Mouse (Mus musculus): ENCODE results near the gene Rps6kc1.

Gene Rps6kc1

GRCm38 (mm10) chr1:190832965-190833630, 78.5 kb downstream of the Rps6kc1 start:
- no peak for DNase-seq

DNA sequence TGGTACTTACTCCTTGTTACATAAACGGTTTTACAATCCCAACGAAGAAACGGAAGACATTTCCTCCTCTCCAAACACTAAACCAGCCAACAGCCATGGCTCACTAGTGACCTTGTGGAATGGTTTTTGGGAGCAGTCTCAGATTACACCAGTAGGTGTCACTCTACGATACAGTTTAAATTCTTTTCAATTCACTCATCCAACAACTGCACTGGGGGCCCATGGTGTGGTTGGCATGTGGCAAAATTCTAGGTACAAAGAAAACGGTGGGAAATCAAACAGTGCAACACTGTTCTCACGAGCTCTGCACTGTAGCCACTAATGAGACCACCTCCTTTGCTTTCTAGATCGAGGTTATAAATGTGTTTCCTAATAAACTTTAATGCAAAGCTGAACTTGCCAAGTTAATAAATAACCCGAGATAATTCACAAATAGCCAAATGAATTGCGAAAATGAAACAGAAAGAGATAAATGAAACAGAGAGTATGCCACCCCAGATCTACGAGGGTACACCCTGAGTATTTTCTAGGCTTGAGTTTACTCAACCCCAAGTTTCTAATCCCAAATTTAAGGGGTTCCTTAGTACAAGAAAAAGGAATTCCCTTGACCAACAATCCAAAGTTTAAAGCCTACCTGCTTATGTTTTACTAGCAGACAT, 79.6 kb downstream of the Rps6kc1 start:
- peak; percentile 74 for DNase-seq

DNA sequence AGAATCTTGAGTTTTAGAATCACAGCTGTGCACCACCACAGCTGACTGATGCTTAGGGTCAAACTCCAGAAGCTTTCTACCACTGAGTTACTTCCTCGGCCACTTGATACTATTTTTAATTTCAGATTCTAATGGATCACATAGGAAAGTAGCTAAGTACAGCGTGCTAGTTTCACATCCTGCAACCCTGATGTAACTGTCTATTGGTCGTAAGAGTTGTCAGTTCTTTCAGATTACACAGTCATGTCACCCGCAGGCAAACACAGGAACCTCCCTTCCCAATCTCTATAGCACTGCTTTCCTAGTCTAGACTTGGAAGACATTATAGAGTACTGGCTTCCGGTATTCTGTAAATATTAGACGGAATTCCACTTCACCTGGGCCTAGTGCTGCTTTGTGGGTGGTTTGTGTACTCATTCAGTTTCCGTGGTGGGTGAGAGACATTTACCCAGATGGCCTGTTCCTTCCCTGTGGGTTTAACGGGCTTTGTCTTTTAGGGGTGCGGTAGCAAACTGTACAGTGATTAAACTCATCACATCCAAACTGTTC, 85.0 kb downstream of the Rps6kc1 start:
- no peak for DNase-seq

- no peak for DNase-seq
Observed at GRCm38 (mm10) chr1:190823745-190824144, 87.8 kb downstream of the Rps6kc1 start.

- DNase-seq = no peak
Observed at GRCm38 (mm10) chr1:190816141-190816540, 95.4 kb downstream of the Rps6kc1 start.

- no peak for DNase-seq
Observed at GRCm38 (mm10) chr1:190810408-190810807, 101.2 kb downstream of the Rps6kc1 start.

DNA sequence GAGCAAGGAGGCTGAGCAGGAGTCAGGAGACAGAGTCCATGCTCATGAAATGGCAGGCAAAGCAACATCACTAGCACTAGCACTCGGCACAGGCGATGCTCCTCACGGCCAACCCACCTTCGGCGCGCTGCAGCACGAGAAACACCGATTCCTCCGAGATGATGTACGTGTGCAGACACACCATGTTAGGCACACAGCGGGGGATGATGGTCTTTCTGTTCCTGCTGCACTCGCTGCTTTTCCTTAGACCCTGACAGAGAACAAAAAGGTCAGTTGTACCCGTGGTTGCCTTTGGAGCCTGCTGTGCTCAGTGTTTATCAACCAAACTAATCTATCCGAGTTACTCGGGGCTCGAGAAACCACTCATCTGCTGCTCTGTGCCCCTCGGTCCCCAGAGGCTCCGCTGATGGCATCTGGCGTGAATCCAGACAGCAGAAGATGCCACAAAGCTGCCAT, 102.8 kb downstream of the Rps6kc1 start:
- DNase-seq = no peak

- DNase-seq = no peak
Observed at GRCm38 (mm10) chr1:190806817-190807216, 104.8 kb downstream of the Rps6kc1 start.

DNA sequence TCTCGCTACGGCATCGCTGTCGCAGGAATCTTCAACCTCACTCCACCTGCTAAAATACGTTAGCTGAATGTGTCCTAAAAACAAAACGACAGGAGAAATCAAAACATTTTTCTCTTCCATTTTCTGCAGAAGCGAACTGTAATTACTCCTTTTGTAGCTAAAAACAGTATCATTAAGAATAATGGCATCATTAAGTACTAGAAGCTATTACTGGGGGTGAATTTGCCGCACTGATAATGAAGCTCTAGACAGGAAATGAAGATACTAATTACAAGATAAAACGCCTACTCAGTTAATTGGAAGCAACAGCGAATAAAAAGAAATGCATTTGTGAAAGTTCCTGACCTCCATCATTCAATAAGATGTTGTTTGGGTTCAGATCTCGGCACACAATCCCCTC, 112.9 kb downstream of the Rps6kc1 start:
- DNase-seq = no peak

DNA sequence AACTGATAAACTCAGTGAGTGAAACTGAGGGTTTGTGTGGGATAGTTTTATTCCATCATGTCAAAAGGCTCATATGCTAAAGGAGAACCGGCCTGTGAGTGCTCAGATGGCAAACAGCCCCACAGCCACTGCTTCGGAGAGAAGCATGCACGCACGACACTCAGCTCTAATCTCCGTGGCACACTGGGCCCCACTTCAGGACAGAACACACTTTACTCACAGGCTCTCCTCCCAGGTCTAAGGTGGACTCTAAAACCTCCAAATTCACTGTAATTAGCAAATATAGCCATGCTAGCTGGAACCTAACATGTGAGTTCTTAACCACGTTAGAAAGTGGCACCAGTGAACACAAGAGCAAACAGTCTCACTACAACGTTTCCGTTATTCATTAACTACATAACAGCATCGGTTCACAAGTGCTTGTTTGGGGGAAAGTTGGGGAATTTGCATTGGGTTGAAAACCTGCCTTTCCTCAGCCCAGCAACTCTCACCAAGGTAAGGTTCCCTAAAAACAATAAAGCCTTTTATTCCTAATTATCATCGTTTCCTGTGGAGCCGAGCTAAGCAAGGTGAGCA, 114.0 kb downstream of the Rps6kc1 start:
- DNase-seq = no peak

DNA sequence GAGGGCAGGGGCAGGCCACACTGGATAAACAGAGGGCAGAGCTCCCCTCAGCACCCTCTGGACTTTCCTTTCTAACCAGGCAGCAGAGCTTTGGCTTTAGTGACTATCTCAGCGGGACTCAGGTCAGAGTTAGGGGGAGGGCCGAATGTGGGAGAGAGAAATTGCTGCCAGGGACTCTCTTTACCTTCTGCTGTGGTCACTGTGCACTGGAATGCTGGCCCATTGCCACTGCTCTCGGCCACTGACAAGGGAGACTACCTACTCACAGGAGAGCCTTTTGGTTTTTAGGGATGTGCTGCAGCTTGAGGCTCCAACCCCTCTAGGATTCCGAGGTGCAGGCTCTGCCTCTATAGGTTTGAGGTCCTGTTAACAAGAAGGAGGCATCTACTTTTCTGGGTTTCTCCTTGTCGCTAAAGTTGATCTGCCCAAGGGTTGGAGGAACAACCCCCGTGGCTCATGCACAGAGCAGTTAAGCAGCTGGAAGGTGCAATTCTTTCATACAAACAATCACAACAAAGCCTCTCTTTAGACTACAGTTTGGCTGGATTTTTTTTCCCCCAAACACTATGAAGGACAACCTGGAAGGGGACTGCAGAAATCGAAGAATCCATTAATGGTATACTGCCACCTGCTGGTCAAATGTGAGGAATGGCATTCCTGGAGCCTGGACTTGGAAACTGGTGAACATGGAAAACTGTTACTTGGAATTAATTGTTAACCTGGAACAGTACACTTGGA, 114.7 kb downstream of the Rps6kc1 start:
- DNase-seq = peak; percentile 64

DNA sequence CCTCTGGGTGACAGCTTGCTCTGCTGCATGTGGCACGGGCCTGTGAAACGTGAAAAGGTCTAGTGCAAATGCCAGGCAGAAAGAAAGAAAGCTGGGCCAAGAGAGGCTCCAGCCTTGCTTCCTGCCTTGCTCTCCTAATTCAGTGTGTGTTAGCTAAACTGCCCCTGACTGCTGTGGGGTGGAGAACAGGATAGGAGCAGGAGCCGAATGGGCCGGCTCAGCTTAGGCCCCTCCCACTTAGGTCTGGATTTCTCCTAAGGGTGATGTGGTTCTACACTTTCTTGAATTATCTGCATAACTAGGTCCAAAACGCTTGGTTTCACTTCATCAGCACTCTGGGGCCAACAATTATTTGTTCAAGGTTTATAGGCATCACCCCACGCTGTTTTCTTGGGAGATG, 119.9 kb downstream of the Rps6kc1 start:
- peak; percentile 15 for DNase-seq

DNA sequence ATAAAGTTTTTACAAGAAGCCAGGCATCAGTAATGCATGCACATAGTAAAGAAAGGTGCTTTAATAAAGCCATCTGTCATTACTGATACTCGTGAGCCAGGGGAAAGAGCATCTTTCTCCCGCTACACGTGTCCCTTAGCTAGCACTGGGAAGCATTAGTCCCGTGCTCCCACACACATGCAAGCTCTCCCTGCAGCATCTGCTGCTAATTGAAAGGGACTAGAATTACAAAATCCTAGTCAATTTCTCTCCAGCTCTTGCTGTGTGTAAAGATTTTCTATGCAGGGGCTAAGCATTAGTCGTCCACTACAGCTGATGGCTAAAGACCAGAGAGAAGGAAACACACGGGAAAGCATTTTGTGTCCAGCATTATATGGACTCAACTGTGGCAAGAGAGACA, 120.8 kb downstream of the Rps6kc1 start:
- DNase-seq = no peak

GRCm38 (mm10) chr1:190777660-190778059, 133.9 kb downstream of the Rps6kc1 start:
- peak; percentile 22 for DNase-seq

DNA sequence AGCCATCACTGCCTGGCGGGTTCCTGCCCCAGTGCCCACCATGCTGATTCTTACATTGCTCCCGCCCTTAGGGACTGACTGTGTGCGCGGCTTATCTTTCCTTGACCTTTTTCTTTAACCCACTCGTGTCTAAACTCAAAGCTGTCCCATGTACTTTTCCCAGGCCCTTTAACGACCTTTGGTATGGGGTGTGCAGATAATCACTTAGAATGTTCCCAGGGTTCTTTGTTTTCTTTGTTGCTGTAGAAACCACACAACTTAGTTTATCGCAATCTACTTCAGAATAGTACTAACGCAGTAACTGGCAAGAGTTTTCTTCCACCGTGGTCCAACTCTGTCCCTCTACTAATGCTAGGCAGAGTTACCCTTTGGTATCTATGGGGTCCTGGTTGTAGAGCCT, 135.3 kb downstream of the Rps6kc1 start:
- no peak for DNase-seq

DNA sequence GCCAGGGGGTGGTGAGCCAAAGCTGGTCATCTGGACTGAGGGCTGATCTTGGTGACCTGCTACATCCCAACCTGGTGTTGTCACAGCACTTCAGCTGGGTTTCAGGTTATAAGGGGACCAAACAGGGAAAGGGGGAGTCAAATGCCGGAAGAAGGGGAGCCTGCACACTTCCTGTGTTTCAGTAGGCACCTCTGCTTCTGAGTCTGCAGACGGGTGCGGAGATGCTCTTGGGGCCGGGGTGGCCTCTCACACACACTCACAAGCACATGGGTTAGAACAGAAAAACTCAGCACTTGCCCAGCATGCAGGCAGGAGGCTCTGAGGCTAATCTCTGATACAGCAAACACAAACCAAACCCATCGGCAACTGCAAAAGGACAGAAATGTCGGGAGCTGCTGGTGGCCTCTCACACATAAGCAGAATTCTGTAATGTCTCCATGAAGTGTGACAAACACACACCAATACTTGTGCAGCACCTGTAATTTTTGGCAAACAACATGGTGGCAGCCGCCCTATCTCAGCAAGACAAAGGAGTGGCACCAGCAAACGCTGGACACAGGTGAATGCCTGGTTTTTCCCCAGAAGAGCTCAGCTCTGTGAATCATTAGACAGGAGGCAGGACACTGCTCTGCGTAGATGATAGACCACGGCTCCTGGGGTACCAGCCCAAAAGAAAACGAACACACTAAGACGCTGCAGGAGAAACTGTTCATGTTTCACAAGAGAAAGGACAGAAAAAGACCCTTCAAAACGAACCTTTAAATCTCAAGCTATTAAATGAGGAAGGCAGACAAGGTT, 139.3 kb downstream of the Rps6kc1 start:
- peak; percentile 23 for DNase-seq

- DNase-seq = no peak
Observed at GRCm38 (mm10) chr1:190769748-190770147, 141.8 kb downstream of the Rps6kc1 start.

GRCm38 (mm10) chr1:190768307-190768706, 143.3 kb downstream of the Rps6kc1 start:
- DNase-seq = no peak

DNA sequence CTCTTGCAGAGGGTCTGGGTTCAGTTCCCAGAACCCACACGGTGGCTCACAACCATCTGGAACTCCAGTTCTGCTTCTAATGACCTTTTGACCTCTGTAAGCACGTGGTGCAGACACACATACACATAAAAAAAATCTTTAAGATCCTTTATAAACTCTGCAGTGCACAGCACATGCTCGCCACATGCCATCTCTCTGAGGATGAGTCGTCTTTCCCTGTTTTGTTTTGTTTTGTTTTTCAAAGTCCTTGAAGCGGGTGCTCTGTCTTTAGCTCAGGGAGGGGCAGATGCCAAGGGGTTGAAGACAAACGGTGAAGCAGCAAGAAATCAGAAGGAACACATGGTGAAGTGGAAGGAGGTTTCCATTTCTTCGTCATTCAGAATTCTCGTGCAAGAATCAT, 143.9 kb downstream of the Rps6kc1 start:
- DNase-seq = no peak

- no peak for DNase-seq
Observed at GRCm38 (mm10) chr1:190766800-190767199, 144.8 kb downstream of the Rps6kc1 start.

- no peak for DNase-seq
Observed at GRCm38 (mm10) chr1:190763756-190764155, 147.8 kb downstream of the Rps6kc1 start.

- no peak for DNase-seq
Observed at GRCm38 (mm10) chr1:190761786-190762185, 149.8 kb downstream of the Rps6kc1 start.

Data from kidney, postnatal 10 days (tissue).